ENCODE assay signal across 8 mouse cellular contexts in genomic region chr11:62693299-62694184, GRCm38 (mm10). TPM values are rescaled to one million over a fixed set of nuclear protein-coding genes. Genes with fewer than 3 reads are reported as not detected.
DNase-seq lines count a peak whose midpoint lies in the region; ATAC-seq lines count a peak whose summit lies in the region.

No protein-coding gene starts in this region.

- ATAC-seq in granulocyte monocyte progenitor cell, adult 5-6 weeks (replicated peaks; ENCODE audit: poor library complexity, severe bottlenecking), result peak; percentile 94
- peak; percentile 88 for ATAC-seq in megakaryocyte, adult 5-6 weeks (ENCODE audit: poor library complexity, severe bottlenecking)

- intact Hi-C loops in heart, postnatal 25 days (cut with DNase I), result no loop called here

- DNase-seq in heart, adult 8-10 months (ENCODE audit: low spot score), result peak; percentile 37
- no peak for DNase-seq in heart, postnatal 25 days (ENCODE audit: low spot score)
- peak; percentile 86 for DNase-seq in ES-CJ7 (ENCODE audit: low read depth, low spot score)
- DNase-seq in cerebellum, adult 9-10 months, result peak; percentile 57
- DNase-seq in kidney, postnatal 14 days, result peak; percentile 59
- DNase-seq in telencephalon, adult 2 months (ENCODE audit: low read depth, low spot score), result peak; percentile 51

RNA-seq across cellular contexts. Expression of gene Zfp287, which starts 38.2 kb away (rescaled TPM):
- total RNA-seq in heart, adult 8-10 months (2022), result 1 to 10 TPM; 2.4 to 3.3 (median 2.9) TPM
- 1 to 10 TPM; 2.4 to 2.8 TPM for total RNA-seq in heart, postnatal 25 days (2021)
- total RNA-seq in granulocyte monocyte progenitor cell, adult 5-6 weeks (2014; fragmentation: Nextera tagmentation), result 1.1 and 2.5 TPM in 2 replicates
- 0.56 and 1.9 TPM in 2 replicates for total RNA-seq in granulocyte monocyte progenitor cell, adult 5-6 weeks (2017)
- 2.9 TPM in 2 replicates for total RNA-seq in megakaryocyte, adult 5-6 weeks (2015)
- 2.3 and 2.7 TPM in 2 replicates for total RNA-seq in megakaryocyte, adult 5-6 weeks (2017)

RNA-seq across cellular contexts. Expression of gene Mmgt2, which starts 45.1 kb away (rescaled TPM):
- total RNA-seq in heart, adult 8-10 months (2022), result 1 to 10 TPM; 5.1 to 5.9 (median 5.7) TPM
- total RNA-seq in heart, postnatal 25 days (2021), result 1 to 10 TPM; 6.9 to 7.0 TPM
- total RNA-seq in granulocyte monocyte progenitor cell, adult 5-6 weeks (2014; fragmentation: Nextera tagmentation), result 16.7 and 34.1 TPM in 2 replicates
- 15.9 and 23.7 TPM in 2 replicates for total RNA-seq in granulocyte monocyte progenitor cell, adult 5-6 weeks (2017)
- 19.0 and 19.3 TPM in 2 replicates for total RNA-seq in megakaryocyte, adult 5-6 weeks (2015)
- total RNA-seq in megakaryocyte, adult 5-6 weeks (2017), result 7.2 and 10.9 TPM in 2 replicates

RNA-seq across cellular contexts. Expression of gene Lrrc75a, which starts 45.2 kb away (rescaled TPM):
- total RNA-seq in heart, adult 8-10 months (2022), result 1 to 10 TPM; 3.1 to 4.5 (median 3.7) TPM
- total RNA-seq in heart, postnatal 25 days (2021), result 1 to 10 TPM; 4.9 to 6.4 TPM
- 5.7 TPM in 2 replicates for total RNA-seq in granulocyte monocyte progenitor cell, adult 5-6 weeks (2014; fragmentation: Nextera tagmentation)
- total RNA-seq in granulocyte monocyte progenitor cell, adult 5-6 weeks (2017), result 3.6 and 5.4 TPM in 2 replicates
- 5.7 TPM in 2 replicates for total RNA-seq in megakaryocyte, adult 5-6 weeks (2015)
- total RNA-seq in megakaryocyte, adult 5-6 weeks (2017), result 3.6 and 5.7 TPM in 2 replicates

RNA-seq across cellular contexts. Expression of gene Gm10428, which starts 59.4 kb away (rescaled TPM):
- not detected for total RNA-seq in heart, adult 8-10 months (2022)
- total RNA-seq in heart, postnatal 25 days (2021), result not detected
- not detected in 2 replicates for total RNA-seq in granulocyte monocyte progenitor cell, adult 5-6 weeks (2014; fragmentation: Nextera tagmentation)
- total RNA-seq in granulocyte monocyte progenitor cell, adult 5-6 weeks (2017), result not detected in 2 replicates
- not detected in 2 replicates for total RNA-seq in megakaryocyte, adult 5-6 weeks (2015)
- total RNA-seq in megakaryocyte, adult 5-6 weeks (2017), result not detected in 2 replicates
